Mouse (Mus musculus) small intestine, adult 10 weeks (tissue): ENCODE data around the gene Cd79b. TPM values are rescaled to one million over a fixed set of nuclear protein-coding genes. Genes with fewer than 3 reads are reported as not detected.

Source experiments
- polyA plus RNA-seq: library from polyadenylated mRNA; stranded (reverse); fragments of 350-450 nt; fragmentation: Illumina TruSeq; extraction: RNeasy Lipid Tissue Mini Kit (QIAGEN cat#74804); gene quantifications from one replicate; pipeline ENCODE4 v1.2.3, GENCODE M21; 2014; ENCODE audit warnings: low replicate concordance

Cd79b gene
- 2.1 TPM for polyA plus RNA-seq

GRCm38 (mm10) chr11:106314333-106314812 is at the start of gene Cd79b:
Gene Cd79b, minus strand, starts transcription at chr11:106314762.

GRCm38 (mm10) chr11:106353188-106353587 is 38.6 kb upstream of the Cd79b start, which contains the start of gene Scn4a:
Gene Scn4a, minus strand, starts transcription at chr11:106353288.

GRCm38 (mm10) chr11:106301765-106302164 is 12.8 kb downstream of the Cd79b start, which contains the start of gene Gh:
Gene Gh, minus strand, starts transcription at chr11:106301865.

GRCm38 (mm10) chr11:106276454-106276853 is 38.1 kb downstream of the Cd79b start, which contains the start of gene Tcam1:
Gene Tcam1, plus strand, starts transcription at chr11:106276672.

GRCm38 (mm10) chr11:106272644-106273310 is 41.8 kb downstream of the Cd79b start, which contains the start of gene Smarcd2:
Gene Smarcd2, minus strand, starts transcription at chr11:106272972.

Other genes starting within 250 kb of the Cd79b start
- 6.8 TPM for gene Taco1, start 248.7 kb downstream of the Cd79b start, polyA plus RNA-seq
- 3.5 TPM for gene Map3k3, start 230.1 kb downstream of the Cd79b start, polyA plus RNA-seq
- gene Gm10840, start 153.9 kb downstream of the Cd79b start, polyA plus RNA-seq = not detected
- gene Limd2, start 153.9 kb downstream of the Cd79b start, polyA plus RNA-seq = 1.6 TPM
- 3.2 TPM for gene Strada, start 112.6 kb downstream of the Cd79b start, polyA plus RNA-seq
- 131 TPM for gene Ccdc47, start 98.4 kb downstream of the Cd79b start, polyA plus RNA-seq
- 34.6 TPM for gene Ddx42, start 97.8 kb downstream of the Cd79b start, polyA plus RNA-seq
- gene Ftsj3, start 58.7 kb downstream of the Cd79b start, polyA plus RNA-seq = 5.4 TPM
- 15.4 TPM for gene Psmc5, start 58.6 kb downstream of the Cd79b start, polyA plus RNA-seq
- 9.3 TPM for gene Smarcd2, start 41.8 kb downstream of the Cd79b start, polyA plus RNA-seq
- gene Tcam1, start 38.1 kb downstream of the Cd79b start, polyA plus RNA-seq = not detected
- not detected for gene Gh, start 12.9 kb downstream of the Cd79b start, polyA plus RNA-seq
- not detected for gene Scn4a, start 38.5 kb upstream of the Cd79b start, polyA plus RNA-seq
- gene Prr29, start 50.7 kb upstream of the Cd79b start, polyA plus RNA-seq = not detected
- gene Icam2, start 73.3 kb upstream of the Cd79b start, polyA plus RNA-seq = not detected
- 17.7 TPM for gene Ern1, start 173.1 kb upstream of the Cd79b start, polyA plus RNA-seq